Mouse (Mus musculus): ENCODE measurements around the gene Dpp10. TPM values are rescaled to one million over a fixed set of nuclear protein-coding genes. Genes with fewer than 3 reads are reported as not detected.
A peak's percentile ranks its signal among the peaks of the same experiment; 100 is the strongest.

Dpp10 gene
- polyA plus RNA-seq (2012; rRNA removed) = 66.9 and 71.1 TPM in 2 replicates

GRCm38 (mm10) chr1:124044925-124045640 is at the start of gene Dpp10:
Gene Dpp10, minus strand, starts transcription at chr1:124045559.
- TF ChIP-seq POLR2A (IDR thresholded peaks at IDR 0.05; ENCODE audit: extremely low read depth, insufficient read depth, low read length) = no peak
- TF ChIP-seq CTCF (IDR thresholded peaks at IDR 0.05; ENCODE audit: extremely low read depth, insufficient read depth, low read length) = no peak
- Histone ChIP-seq H3K4me3 (ENCODE audit: insufficient read depth, low read length) (peak within 1 kb of the TSS; percentile 58), H3K27ac (ENCODE audit: insufficient read depth, low read length) (0 out of 2 replicates have a peak within 1 kb of the TSS, but pooled peaks have one; percentile 14), H3K4me1 (ENCODE audit: control insufficient read depth, insufficient read depth, low read length) (no peaks in the 10 kb centered on the region; the same call in 1 of the 2 replicates)

GRCm38 (mm10) chr1:124048544-124048943 is 3.2 kb upstream of the Dpp10 start:
- no peak overlapping the region for H3K27ac ChIP-seq (ENCODE audit: insufficient read depth, low read length)
- no peak overlapping the region for H3K4me3 ChIP-seq (ENCODE audit: insufficient read depth, low read length)
- TF ChIP-seq CTCF (IDR thresholded peaks at IDR 0.05; ENCODE audit: extremely low read depth, insufficient read depth, low read length) (no peak), POLR2A (IDR thresholded peaks at IDR 0.05; ENCODE audit: extremely low read depth, insufficient read depth, low read length) (no peak)
- H3K4me1 ChIP-seq (ENCODE audit: control insufficient read depth, insufficient read depth, low read length) = no peaks in the 10 kb centered on the region

- peak overlapping the region; percentile 58 for H3K4me3 ChIP-seq (ENCODE audit: insufficient read depth, low read length)
- H3K27ac ChIP-seq (ENCODE audit: insufficient read depth, low read length) = no peak overlapping the region
- no peaks in the 10 kb centered on the region; the same call in 1 of the 2 replicates for H3K4me1 ChIP-seq (ENCODE audit: control insufficient read depth, insufficient read depth, low read length)
- no peak for TF ChIP-seq CTCF (IDR thresholded peaks at IDR 0.05; ENCODE audit: extremely low read depth, insufficient read depth, low read length)
- no peak for TF ChIP-seq POLR2A (IDR thresholded peaks at IDR 0.05; ENCODE audit: extremely low read depth, insufficient read depth, low read length)
Observed at GRCm38 (mm10) chr1:124045761-124046300, 472 bp upstream of the Dpp10 start.

GRCm38 (mm10) chr1:124044161-124044560 is 1.2 kb downstream of the Dpp10 start:
- H3K4me3 ChIP-seq (ENCODE audit: insufficient read depth, low read length) = peak overlapping the region; percentile 58
- no peaks in the 10 kb centered on the region; the same call in 1 of the 2 replicates for H3K4me1 ChIP-seq (ENCODE audit: control insufficient read depth, insufficient read depth, low read length)
- 0 out of 2 replicates have a peak overlapping the region, but pooled peaks have one; percentile 14 for H3K27ac ChIP-seq (ENCODE audit: insufficient read depth, low read length)
- 0 out of 2 replicates have a peak, but pooled peaks have one; percentile 35 for TF ChIP-seq POLR2A (IDR thresholded peaks at IDR 0.05; ENCODE audit: extremely low read depth, insufficient read depth, low read length)
- TF ChIP-seq CTCF (IDR thresholded peaks at IDR 0.05; ENCODE audit: extremely low read depth, insufficient read depth, low read length) = no peak

- Histone ChIP-seq H3K27ac (ENCODE audit: insufficient read depth, low read length) (no peak overlapping the region), H3K4me3 (ENCODE audit: insufficient read depth, low read length) (peak overlapping the region; percentile 58), H3K4me1 (ENCODE audit: control insufficient read depth, insufficient read depth, low read length) (no peaks in the 10 kb centered on the region; the same call in 1 of the 2 replicates)
- TF ChIP-seq CTCF (IDR thresholded peaks at IDR 0.05; ENCODE audit: extremely low read depth, insufficient read depth, low read length) (no peak), POLR2A (IDR thresholded peaks at IDR 0.05; ENCODE audit: extremely low read depth, insufficient read depth, low read length) (no peak)
Observed at GRCm38 (mm10) chr1:124043421-124043820, 1.9 kb downstream of the Dpp10 start.

- TF ChIP-seq POLR2A (IDR thresholded peaks at IDR 0.05; ENCODE audit: extremely low read depth, insufficient read depth, low read length) (no peak), CTCF (IDR thresholded peaks at IDR 0.05; ENCODE audit: extremely low read depth, insufficient read depth, low read length) (peak; percentile 60)
- Histone ChIP-seq H3K4me1 (ENCODE audit: control insufficient read depth, insufficient read depth, low read length) (no peaks in the 10 kb centered on the region; the same call in 1 of the 2 replicates), H3K27ac (ENCODE audit: insufficient read depth, low read length) (no peak overlapping the region), H3K4me3 (ENCODE audit: insufficient read depth, low read length) (no peak overlapping the region)
Observed at GRCm38 (mm10) chr1:124041559-124041958, 3.8 kb downstream of the Dpp10 start.

GRCm38 (mm10) chr1:124035306-124035990 is 9.9 kb downstream of the Dpp10 start:
- TF ChIP-seq POLR2A (IDR thresholded peaks at IDR 0.05; ENCODE audit: extremely low read depth, insufficient read depth, low read length) = no peak
- TF ChIP-seq CTCF (IDR thresholded peaks at IDR 0.05; ENCODE audit: extremely low read depth, insufficient read depth, low read length) = no peak
- Histone ChIP-seq H3K4me3 (ENCODE audit: insufficient read depth, low read length) (no peak overlapping the region), H3K27ac (ENCODE audit: insufficient read depth, low read length) (no peak overlapping the region), H3K4me1 (ENCODE audit: control insufficient read depth, insufficient read depth, low read length) (peaks cover 5% of the 10 kb centered on the region)

GRCm38 (mm10) chr1:124032677-124033076 is 12.7 kb downstream of the Dpp10 start:
- Histone ChIP-seq H3K27ac (ENCODE audit: insufficient read depth, low read length) (no peak overlapping the region), H3K4me1 (ENCODE audit: control insufficient read depth, insufficient read depth, low read length) (peaks cover 5% of the 10 kb centered on the region), H3K4me3 (ENCODE audit: insufficient read depth, low read length) (no peak overlapping the region)
- TF ChIP-seq CTCF (IDR thresholded peaks at IDR 0.05; ENCODE audit: extremely low read depth, insufficient read depth, low read length) (no peak), POLR2A (IDR thresholded peaks at IDR 0.05; ENCODE audit: extremely low read depth, insufficient read depth, low read length) (no peak)

GRCm38 (mm10) chr1:124031968-124032367 is 13.4 kb downstream of the Dpp10 start:
- Histone ChIP-seq H3K4me3 (ENCODE audit: insufficient read depth, low read length) (no peak overlapping the region), H3K27ac (ENCODE audit: insufficient read depth, low read length) (peak overlapping the region; percentile 60; the same call in 1 of the 2 replicates), H3K4me1 (ENCODE audit: control insufficient read depth, insufficient read depth, low read length) (peaks cover 5% of the 10 kb centered on the region)
- TF ChIP-seq POLR2A (IDR thresholded peaks at IDR 0.05; ENCODE audit: extremely low read depth, insufficient read depth, low read length) (no peak), CTCF (IDR thresholded peaks at IDR 0.05; ENCODE audit: extremely low read depth, insufficient read depth, low read length) (no peak)

All from cortical plate, adult 2 months (tissue).